Mouse (Mus musculus) stomach, postnatal 0 days (tissue): ENCODE measurements around the gene Hist1h2be.
"Not testable (repeated sequence)": the region's sequence is repeated elsewhere in the genome, so short reads cannot be mapped to it uniquely, and the experiment has no call there.

Experiments
- CTCF ChIP-seq: IDR thresholded peaks from 2 replicates; pipeline ENCODE4 v1.5.1; 2016; ENCODE audit warnings: antibody characterized with exemption, low read depth, mild to moderate bottlenecking, moderate library complexity
- EP300 ChIP-seq: optimal IDR thresholded peaks from 2 replicates; pipeline ENCODE3; 2016; ENCODE audit warnings: antibody characterized with exemption

DNA sequence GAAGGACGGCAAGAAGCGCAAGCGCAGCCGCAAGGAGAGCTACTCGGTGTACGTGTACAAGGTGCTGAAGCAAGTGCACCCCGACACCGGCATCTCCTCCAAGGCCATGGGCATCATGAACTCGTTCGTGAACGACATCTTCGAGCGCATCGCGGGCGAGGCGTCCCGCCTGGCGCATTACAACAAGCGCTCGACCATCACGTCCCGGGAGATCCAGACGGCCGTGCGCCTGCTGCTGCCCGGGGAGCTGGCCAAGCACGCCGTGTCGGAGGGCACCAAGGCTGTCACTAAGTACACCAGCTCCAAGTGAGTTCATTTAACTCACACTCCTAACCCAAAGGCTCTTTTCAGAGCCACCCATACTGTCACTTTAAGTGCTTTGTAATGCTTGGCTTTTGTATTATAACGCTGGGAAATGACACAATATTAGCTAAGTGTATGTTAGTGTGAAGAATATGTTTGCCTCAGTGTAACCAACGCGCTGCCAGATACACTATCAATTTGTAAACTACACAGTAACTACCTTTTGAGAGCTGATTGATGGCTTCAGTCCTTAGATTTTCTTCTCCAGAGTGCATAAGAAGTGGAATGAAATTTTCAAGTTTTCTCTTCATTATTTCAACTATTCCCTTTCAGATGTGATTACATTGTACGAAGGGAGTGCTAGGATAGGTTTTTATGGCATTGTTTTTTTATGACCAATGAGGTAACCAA, 49.3 kb downstream of the Hist1h2be start:
- not testable (repeated sequence) for TF ChIP-seq CTCF, EP300
